Mouse (Mus musculus) Muller cell, postnatal 12 days (primary cell): ENCODE results near the gene Neurl4.
A peak's percentile ranks its signal among the peaks of the same experiment; 100 is the strongest.

ENCODE experiments used
- DNase-seq: peaks from one replicate; pipeline ENCODE4 v3.0.0-alpha.2; 2015; ENCODE audit errors: inconsistent ontology term

Gene Neurl4

DNA sequence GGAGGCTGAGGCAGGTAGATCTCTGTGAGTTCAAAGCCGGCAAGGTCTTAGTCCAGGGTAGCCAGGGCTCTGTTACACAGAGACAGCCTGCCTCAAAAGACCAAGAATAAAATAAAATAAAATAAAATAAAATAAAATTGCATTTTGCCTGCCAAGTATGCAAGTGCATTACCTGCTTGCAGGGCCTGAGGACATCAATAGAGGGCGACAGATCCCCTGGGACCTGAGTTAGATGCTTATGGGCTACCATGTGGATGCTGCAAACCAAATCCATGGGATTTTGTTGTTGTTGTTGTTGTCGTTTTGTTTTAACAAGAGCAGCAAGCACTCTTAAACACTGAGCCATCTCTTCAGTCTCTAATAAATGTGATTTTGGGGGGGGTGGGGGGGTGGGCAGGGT lies 31.4 kb downstream of the Neurl4 start:
- DNase-seq = no peak

DNA sequence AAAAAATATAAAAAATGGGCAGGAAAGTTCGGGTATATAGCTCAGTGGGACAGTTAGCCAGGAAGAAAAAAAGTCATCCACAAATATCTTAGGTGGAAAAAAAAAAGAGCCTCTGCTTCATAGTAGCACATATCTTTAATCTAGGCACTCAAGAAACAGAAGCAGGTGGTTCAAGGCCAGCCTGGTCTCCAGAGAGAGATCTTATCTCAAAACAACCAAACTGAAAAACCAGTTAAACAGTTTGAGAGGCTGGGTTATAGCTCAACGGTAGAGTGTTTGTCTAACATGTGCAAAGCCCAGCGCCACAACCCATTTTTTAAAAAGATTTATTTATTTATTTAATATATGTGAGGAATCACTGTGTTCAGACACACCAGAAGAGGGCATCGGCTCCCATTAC lies 32.2 kb downstream of the Neurl4 start:
- DNase-seq = no peak

DNA sequence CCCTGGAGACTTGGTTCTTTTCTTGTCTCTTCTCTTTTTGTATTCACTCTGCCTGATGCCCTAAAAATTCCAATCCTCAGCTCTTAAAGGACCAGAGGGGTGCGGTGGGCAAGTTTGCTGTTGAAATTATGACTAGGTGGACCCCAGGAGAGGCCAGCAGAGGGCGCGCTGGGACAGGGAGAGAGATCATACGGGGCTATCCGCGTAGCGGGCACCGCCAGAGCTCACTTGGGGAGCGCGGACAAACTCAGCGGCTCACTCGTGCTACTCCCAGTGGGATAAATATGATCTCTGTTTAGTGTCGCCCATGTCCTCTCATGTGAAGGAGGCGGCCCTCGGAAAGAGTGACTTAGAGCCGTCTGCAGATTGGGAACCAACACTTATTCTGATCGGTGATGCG lies 33.3 kb downstream of the Neurl4 start:
- peak; percentile 91 for DNase-seq

DNA sequence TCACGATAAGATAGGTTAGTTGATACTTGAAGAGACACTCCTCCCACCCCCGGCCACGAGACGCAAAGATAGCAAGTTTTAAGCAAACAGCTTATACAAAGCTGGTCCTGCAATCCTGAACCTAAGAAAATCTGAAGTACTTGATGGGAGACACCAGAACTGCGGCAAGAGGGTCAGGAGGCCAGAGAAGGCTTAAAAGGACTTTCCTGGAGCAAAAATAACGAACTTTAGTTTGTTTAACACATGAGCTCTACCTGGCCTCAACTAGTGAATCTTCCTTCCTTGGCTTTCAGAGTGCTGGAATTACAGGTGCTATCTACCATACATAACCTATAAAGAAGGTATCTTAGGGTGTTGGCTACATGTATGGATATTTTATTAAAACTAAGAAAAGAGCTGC lies 33.8 kb downstream of the Neurl4 start:
- peak; percentile 20 for DNase-seq

DNA sequence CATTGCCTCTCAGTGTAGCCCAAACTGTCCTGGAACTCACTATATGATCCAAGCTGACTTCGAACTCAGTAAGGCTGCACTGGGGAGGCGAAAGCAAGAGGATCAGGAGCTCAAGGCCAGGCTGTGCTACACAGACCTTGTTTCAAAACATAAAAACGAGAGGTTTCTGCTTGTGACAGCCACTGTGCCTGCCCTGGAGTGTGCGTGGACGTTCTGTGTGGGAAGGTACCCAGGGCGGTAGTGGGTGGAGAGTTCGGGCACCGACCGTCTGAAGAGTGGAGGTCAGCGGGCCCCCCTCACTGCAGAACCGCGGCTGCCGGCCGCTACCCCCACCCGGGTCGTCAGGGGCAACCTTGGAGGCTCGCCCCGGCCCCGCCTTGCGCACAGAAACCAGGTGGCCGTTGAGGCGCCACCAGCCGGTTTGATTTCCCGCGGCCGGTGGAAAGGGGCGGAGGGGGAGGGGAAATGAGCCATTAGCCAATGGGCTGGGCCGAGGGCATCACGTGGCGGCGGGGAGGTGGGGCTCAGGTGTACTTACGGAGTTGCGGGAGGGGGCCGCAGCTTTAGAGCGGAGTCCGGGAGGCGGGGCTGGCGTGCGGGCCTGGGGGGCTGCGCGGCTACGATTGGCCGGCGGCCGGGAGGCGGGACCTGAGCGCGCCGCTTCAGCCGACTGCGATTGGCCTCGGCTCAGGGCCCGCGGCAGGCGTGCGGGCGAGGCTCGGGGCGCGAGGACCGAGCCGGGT lies 34.4 kb downstream of the Neurl4 start, which contains the start of gene Ybx2:
Gene Ybx2 (plus strand): TSS at position 660 of the 743 bp plus-strand sequence.
- peak; percentile 85 for DNase-seq

DNA sequence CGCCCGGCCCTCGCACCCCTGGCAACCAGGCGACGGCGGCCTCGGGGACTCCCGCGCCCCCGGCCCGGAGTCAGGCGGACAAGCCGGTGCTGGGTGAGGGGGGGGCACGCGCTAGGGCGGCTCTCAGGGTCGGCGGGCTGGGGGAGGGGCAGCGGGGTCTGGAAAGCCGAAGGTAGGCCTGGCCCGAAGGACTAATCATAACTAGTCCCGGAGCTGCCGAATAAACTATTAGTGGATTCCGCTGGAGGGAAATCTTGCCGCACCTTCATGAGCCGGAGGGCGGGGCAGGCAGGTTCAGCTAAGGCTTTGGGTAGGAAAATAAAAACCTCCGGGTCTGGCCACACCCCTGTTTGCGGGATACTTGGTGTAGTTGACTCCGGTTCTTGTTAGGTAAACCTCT lies 35.3 kb downstream of the Neurl4 start:
- no peak for DNase-seq

DNA sequence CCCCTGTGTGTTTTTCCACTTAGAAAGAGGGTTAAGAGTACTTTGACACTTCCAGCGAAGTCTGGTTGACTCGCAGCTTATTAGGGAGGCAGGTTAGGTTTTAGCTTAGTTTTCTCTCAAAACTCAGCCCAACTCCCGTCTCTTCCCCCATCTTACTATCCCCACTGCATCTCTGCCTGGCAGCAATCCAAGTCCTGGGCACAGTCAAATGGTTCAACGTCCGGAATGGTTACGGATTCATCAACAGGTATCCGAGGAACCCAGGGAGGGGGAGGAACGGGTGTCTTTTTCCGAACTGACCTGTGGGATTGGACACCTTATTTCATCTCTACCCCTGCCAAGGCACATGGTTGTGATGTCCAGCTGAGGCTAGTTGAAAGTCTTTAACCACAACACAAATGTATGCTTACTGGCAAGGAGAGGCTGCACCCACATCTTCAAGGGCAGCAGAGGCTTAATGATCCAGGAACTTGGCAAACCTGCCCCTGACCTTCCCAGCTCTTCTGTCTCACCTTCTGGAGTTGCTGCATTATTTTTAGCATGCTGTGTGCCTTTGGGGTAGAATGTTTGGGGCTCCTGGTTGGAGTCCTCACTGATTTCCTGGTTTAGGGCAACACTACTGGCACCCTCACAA lies 36.0 kb downstream of the Neurl4 start:
- no peak for DNase-seq

DNA sequence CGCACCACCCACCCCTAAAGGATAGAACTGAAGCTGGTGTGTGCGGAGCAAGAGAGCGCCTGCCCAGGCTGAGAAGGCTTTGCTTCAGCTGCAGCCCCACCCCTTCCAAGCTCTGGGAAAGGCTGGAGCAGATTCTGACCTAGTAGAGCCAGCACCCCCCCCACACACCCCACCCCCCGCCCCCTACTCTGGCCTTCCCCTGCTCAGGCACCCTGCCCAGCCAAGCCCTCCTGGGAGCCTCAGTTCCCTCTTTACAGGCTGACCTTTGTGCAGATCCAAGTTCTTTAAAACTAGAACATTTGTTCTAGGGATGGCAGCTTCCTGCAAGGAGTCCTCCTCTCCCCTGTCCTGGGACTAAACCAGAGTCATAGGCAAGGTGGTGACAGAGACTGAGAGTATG lies 36.5 kb downstream of the Neurl4 start:
- no peak for DNase-seq

DNA sequence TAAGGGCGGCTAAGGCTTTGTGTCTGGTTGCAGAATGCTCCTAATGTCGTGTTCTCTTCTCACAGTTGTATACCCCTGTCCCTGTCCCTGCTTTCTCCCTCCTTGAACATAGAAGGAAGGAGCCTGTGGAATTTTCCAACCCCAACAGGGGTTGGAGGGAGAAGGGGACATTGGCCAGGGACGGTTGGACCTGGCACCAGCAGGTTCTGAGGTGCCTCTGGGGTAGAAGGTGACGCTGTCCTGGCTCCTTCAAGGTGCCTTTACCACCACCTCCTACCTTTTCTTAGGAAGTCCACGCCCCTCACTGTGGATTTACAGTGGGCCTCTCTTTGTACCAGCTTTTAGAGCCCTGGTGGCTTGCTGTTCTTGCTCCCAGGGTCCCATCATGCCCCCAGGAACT lies 37.0 kb downstream of the Neurl4 start:
- DNase-seq = no peak

DNA sequence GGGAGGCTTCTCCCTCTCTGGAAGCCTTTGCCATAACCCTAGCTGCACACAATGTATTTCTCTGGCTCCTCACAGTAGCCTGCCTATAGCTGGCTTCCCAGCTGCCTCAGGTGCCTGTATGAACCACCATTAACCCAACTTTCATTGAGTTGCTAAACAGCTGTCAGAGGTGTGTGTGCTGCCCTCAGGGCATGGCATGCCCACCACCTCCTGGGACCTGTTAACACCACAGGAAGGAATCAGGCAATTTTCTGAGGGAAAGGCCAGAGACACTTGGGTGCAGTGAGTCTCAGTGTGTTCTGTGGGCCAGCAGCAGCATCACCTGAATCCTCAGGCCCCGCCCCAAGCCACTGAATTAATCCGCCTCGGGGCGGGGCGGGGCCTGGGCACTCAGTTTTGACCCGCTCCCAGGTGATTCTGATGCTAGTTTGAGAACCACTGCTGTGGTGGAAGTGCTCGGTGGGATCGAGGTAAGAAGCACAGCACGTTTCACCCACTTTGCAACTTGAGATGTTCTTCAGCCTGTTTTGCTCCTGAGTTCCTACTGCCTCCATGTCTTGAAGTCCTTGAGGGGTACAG lies 37.6 kb downstream of the Neurl4 start:
- DNase-seq = no peak

DNA sequence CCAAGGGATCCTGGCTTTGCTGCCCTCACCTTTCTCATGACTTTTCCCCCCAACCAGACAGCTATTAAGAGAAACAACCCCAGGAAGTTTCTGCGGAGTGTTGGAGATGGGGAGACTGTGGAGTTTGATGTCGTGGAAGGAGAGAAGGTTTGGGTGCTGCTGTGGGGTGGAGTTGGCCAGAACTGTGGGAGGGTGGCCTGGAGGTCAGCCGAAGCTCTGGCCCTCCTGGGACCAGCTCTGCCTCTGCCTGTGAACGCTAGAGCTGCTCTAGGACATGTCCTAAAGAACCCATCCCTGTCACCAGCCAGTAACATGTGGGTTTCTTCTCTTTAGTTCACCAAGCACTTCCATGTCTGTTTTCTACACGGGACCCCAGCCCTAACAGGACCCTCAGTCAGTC lies 38.3 kb downstream of the Neurl4 start:
- no peak for DNase-seq

DNA sequence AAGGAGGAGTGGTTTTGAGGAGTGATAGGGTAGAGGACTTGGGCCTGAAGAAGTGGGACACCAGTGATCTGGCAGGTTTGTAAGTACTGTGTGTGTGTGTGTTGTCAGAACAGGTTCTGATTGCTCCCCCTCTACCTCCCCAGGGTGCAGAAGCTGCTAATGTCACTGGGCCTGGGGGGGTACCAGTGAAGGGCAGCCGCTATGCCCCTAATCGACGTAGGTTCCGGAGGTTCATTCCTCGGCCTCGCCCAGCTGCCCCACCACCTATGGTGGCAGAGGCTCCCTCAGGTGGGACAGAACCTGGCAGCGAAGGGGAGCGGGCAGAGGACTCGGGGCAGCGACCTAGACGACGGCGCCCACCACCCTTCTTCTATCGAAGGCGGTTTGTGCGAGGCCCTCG lies 38.9 kb downstream of the Neurl4 start:
- DNase-seq = no peak

DNA sequence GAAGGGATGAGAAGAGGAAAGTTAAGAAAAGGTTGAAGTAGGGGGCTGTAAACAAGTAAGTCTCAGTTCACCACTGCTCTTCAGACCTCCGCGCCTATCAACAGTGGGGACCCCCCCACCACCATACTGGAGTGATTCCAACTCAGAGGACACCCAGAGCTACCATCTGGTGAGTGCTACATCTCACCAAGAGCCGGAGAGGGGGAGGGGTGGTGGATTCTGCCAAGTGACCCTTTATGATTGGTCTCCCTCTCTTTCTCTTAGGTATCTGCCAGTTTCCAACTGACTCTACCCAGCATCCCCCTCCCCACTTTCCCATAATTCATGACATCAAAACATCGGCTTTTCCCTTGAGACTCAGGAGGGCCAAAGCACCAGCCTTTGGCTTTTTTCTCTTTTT lies 40.1 kb downstream of the Neurl4 start:
- DNase-seq = no peak

DNA sequence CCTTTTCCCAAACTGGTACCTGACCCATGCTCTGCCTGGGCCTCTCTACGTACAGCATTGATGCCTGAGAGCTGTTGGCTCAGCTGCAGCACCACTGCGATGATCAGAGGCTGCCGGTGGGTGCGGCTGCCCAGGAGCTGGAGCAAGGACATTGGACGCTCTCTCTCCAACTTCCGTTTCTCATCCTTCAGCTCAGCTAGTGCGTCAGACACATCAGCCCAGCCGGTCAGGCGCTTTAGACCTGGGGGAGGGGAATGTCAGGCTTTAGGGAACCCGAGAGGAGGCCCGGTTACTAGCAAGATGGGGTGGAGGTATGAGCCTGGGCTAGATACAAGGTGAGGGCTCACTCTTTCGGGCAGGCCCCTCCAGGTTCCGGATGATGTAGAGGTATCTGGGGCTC lies 44.3 kb downstream of the Neurl4 start:
- DNase-seq = no peak

DNA sequence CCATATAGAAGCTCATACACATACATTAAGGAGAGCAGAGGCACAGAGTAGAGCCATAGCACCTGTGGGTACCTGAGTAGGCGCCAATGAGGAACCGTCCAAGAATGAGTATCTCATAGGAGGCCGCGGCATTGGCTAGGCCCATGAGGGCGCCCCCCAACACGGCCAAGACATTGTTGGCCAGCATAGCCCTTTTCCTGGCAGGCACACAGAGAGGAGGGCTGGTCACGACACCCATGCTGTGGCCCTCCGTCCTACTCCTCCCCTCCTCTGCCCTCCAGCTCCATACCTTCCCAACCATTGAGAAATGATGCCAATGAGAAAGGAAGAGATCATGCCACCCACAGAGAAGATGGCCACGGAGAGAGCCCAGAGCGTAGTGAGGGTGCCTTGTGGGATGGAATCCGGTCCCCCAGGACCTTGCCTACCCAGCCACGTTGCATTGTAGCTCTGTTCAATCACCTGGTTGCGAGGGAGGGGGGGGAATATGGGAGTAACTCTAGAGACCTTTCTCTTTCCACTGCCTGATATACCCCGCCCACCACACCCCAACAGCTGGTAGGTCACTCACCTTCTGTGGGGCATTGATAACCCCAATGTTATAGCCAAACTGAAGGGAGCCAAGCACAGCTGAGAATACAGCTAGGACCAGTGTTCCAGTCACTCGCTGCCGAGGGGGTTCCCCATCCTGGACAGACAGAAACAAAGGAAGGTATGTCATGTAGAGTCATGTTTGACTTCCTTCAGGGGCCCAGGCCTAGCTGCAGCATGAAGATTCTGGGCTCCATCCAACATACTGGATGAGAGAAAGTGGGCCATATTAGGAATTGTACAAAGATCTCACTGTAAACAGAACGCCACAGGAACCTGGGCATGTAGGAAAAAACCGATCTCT lies 45.4 kb downstream of the Neurl4 start:
- no peak for DNase-seq

DNA sequence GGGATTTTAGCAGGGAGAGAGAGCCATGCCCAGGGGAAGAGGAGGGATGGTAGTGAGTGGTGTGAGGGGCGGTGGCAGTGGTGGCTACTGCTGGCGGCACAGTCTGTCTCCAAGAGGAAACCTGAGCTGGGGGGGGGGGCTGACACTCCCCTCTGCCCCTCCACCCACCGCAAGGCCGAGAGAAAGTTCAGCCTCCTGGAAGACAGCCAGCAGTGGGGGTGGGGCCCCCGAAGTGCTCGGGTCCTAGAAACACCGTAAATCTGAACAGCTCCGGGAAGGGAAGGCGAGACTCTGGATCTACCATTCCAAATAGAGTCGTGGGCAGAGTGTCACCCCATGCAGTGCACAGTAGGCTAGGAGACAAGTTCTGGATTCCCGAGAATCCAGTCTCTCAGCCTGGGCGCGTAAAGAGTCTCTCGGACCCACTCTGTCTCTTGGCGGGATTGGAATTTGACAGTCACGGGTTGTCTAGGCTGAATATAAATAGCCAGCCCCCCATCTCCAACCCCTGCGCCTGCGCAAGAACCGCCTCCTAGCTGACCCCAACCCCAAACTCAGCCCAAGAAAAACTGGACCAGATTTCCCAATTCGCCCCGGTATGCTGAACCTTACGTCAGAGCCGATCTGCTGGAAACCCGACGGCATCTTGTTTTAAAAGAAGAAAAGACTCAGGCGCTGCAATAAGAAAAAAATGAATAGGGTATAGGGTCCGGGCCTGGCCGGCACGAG lies 46.6 kb downstream of the Neurl4 start:
- no peak for DNase-seq

DNA sequence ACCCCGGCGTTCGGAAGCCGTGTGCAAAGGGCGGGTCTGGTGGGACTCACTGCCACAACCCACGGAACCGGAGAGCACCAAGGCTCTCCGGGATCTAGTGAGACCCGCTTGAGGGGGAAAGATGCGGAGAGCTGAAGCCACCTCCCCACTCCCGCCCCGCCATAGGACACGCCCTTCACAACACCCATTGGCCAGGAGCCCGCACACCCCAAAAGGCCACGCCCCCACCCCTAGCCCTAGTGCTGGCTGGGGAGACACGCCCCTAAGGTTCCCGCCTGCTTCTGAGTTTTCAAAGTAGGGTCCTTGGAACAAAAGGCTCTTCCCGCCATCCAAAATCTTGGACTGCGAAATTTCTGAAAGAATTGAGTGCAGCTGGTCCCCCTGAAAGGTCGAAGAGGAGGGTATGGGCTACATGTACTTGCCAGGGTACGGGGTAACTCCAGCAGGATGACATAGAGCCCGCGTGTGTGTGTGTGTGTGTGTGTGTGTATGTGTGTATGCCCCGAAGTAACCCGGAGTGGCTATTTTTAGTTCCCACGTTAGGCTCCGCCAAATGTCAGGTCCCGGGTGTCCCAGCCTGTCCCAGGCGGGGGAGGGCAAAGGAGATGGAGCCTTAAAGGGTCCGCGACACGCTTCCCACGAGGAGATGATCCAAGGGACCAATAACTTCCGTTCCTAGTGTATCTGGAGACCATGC lies 47.3 kb downstream of the Neurl4 start, which contains the start of gene Slc2a4:
Gene Slc2a4 (minus strand): TSS at position 123 of the 697 bp plus-strand sequence.
- peak; percentile 94 for DNase-seq

DNA sequence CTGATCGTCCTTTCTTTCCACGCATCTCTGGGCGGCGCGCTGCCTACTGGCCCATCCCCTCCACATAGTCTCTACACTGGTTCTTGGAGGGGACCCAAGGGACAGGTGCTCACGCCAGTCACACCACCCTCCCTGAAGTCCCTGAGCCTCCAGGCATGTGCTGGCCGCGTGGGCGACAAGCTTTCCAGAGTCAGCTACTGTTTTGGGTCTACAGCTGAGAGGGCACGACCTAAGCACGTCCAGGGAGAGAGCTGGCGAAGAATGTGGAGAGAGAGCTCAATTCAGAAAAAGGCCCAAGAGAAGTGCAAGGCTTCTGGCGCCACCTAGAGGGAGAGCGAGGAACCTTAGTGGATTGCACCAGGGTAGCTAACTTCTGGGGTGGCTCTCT lies 47.9 kb downstream of the Neurl4 start:
- DNase-seq = peak; percentile 83

DNA sequence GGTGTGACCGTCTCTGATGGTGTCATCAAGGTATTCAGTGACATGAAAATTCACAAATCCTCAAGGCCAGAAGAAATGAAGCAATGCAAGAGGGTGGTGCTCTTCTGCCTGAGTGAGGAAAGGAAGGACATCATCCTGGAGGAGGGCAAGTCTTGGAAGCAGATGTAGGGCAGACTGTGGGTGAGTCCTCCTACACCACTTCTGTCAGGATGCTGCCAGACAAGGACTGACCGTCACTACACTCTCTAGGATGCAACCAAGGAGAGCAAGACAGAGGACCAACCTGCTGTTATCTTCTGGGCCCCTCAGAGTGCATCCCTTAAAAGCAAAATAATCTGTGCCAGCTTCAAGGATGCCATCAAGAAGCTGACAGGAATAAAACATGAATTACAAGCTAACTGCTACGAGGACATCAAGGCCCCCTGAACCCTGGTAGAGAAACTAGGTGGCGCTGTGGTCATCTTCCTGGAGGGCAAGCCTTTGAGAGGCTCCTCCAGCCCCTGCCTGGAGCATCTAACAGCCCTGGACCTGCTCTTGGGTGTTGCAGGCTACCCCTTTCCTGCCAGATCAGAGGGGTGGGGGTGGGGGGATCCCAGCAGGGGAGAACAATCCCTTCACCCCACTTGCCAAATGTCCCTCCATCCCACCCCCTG lies 50.1 kb downstream of the Neurl4 start:
- DNase-seq = no peak

DNA sequence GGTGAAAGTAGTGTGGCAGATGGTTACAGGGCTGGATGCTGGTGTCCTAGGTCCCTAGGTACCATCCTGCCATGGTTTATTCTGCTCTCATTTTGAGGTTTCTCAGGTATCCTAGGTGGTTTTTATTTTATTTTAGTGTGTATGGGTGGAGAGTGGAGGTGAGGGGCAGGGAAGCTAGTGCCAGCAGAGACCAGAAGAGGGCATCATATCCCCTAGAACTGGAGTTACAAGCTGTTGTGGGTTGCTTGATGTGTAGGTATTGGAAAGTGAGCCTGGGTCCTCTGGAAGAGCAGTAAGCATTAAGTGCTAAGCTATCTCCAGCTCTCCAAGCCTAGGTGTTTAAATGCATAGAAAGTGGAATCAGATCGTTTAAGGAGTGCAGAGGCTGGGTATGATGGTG lies 51.4 kb downstream of the Neurl4 start:
- DNase-seq = no peak
